Mouse (Mus musculus) 3134 (cell line): Measurements from ENCODE around the gene Pter.

Experiments used
- DNase-seq: peaks from one replicate; pipeline ENCODE4 v3.0.0-alpha.2; 2011; ENCODE audit warnings: low spot score; ENCODE audit not compliant: insufficient read length; ENCODE audit errors: extremely low read depth

Gene Pter

GRCm38 (mm10) chr2:13008433-13008832, 84.6 kb downstream of the Pter start:
- DNase-seq: no peak

DNA sequence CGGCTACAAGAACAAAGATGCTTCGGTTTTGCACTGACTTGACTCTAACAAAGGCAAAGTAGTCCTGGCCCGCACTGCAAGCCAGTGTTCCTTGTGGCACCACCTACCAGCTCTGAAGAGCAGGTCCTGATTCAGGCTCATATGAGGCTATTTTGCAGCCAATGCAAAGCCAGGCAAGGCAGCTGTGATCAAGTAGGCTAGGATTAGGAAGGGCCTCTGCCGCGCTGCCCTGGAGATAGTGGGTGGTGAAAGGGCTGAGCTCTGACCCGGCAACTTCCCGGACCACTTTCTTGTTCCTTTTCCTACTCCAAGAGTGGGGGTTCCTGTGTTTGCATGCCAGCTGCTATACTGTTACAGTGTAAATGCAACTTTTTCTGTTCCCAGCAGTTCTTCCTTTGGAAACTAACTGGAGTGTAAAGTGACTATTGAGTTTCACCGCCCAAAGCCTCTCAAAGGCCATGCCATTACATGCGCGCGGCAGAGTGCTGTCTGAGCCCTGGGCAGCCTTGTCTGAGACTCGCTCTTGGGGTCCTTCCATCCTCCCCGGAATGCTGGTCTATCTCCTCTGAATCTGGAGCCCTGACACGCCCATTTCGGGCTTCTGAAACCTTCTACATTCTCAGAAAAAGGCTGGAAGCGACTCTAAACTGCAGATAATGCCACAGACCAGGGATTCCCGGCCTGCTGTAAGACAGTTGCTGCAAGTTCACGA, 85.6 kb downstream of the Pter start:
- no peak for DNase-seq

DNA sequence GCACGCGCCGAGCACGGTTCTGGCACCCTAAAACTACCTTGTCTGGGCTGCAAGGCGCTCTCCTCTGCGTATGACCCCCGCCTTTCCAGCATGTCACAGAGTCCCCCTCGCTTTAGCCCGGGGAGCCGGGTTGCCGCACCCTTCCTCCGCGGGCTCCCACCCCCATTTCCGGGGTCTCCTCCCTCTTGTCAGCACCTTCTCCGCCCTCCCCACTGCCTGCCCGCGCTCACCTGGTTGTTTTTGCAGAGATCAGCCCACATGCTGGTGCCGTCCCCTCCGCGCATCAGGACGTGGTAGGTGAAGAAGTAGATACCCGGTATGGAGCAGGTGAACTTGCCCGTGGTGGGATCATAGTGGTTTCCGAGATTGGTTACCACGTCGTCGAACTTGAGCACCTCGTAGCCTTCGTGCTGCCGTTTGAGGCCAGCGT, 86.2 kb downstream of the Pter start:
- DNase-seq: peak; percentile 3

DNA sequence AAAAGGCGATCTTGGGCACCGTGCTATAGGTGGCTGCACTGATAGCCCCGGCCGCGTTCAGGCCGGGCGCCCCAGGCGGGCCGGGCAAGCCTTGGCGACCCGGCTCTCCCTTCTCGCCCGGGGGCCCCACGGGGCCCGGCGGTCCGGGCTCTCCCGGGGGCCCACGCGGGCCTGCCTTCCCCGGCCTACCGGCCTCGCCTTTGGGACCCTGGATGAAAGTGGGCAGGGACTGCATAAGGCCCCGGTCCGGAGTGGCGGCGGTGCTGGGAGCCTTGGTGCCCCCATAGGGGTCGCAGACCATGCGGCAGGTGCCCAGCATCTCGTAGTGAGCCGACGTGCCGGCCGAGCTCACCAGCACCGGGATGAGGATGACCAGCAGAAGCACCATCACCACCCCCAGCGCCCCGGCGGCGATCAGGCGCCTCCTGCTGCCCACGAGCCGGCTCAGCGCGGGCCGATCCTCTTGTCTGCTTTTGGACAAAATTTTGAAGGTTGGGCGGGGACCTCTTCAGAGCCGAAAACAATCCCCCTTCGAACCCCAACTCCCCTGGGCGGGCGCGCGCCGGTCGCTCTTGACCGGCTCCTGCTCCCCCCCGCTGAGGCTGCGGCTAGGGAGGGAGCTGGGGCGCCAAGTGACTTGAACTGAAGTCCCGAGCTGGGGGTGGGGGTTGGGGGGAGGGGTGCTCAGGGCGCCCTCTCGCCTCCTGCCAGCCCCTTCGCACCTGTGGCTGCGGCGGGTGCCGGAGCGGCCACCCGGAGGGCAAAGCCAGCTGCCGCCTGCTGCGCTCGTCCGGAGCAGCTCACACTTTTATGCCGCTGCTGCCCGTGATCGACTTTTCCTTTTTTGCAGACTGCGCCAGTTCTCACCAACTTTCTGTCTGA, 86.9 kb downstream of the Pter start:
- peak; percentile 5 for DNase-seq

- no peak for DNase-seq
Measured at GRCm38 (mm10) chr2:13011472-13011871, 87.6 kb downstream of the Pter start, which contains the start of gene C1ql3. C1ql3 (minus strand) TSS chr2:13011806.

GRCm38 (mm10) chr2:13011973-13012372, 88.1 kb downstream of the Pter start:
- DNase-seq: no peak

DNA sequence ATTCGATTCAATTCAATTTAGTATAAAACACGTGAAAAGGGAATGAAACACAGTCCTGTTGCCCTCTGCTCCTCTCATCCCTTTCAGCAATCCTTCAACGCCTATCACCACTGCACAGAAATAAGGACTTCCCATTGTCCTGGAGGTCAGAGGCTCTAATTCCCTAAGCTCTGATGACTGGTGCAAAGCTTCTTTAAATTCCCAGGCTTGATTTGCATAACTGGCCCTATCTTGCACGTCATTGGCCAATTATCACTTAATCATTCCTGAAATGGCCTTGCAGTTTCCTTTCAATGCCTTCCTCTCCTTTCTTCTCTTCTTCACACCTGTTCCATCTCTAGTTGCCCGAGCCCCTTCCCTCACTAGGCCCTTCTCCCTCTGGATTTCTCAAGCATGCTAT, 94.5 kb downstream of the Pter start:
- no peak for DNase-seq

DNA sequence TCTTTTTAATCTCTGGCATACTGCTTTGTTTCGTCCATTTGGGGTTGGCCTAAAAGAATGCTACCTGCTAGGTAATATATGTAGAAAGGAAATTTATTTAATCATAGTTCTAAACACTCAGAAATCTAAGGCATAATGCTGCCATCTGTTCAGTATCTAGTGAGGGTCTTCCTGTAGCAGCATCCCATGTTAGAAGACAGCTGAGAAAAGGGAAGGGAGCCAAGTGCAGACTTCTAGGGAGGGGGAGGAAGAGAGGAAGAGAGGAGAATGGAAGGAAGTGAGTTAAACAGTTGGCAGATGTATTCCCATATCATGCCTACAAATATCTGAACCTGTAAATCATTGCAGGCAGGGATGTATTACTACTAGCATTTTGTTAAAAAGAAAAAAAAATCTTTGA, 95.0 kb downstream of the Pter start:
- no peak for DNase-seq

DNA sequence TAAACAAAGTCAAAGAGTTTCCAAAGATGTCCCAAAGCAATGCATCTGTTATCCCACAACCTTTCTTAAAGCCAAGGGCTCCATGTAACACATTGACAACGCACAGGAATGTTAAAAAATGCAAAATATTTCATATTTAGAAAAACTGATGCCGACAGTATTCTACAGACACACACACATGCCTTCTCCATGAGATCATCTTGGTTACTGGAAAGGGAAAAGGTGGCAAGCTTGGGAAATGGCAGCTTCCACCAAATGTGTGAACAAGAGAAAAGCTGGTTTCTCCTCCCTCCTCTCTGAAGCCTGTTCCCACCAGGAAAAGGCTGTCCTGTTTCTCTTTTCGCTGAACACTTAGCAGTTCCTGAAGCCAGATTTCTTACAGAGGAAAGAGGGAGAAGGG, 114.9 kb downstream of the Pter start:
- peak; percentile 8 for DNase-seq

GRCm38 (mm10) chr2:13039785-13040184, 115.9 kb downstream of the Pter start:
- no peak for DNase-seq

GRCm38 (mm10) chr2:13044555-13044954, 120.7 kb downstream of the Pter start:
- no peak for DNase-seq

DNA sequence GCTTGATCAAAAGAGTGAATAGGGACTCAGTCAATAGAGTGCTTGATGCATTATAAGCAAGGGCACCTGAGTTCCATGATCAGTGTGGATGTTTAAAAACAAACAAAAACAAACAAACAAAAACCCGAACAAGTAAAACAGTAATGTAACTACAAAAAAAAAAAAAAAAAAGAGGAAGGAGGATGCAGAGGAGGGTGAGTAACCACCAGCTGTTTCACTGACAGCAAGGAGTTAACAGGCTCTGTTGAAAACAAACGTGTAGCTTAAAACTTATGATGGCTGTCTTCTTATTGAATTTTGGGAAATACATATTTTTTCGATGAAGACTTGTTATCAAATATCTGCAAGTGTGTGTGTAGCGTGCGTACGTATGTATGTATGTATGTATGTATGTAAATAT, 124.8 kb downstream of the Pter start:
- no peak for DNase-seq
